Mouse (Mus musculus) embryonic facial prominence, embryonic 11.5 days (tissue): ENCODE measurements around the gene Ccnc. TPM values are rescaled to one million over a fixed set of nuclear protein-coding genes. Genes with fewer than 3 reads are reported as not detected.

Experiments used
- ATAC-seq: fragments of 200-750 bp; cut with Nextera tagmentation; replicated peaks from 2 replicates; pipeline ENCODE4 v1.8.0; 2017; ENCODE audit warnings: low read depth; ENCODE audit not compliant: insufficient number of reproducible peaks, low FRiP score, low TSS enrichment
- DNase-seq: peaks from one replicate; pipeline ENCODE4 v3.0.0-alpha.2; 2015; ENCODE audit warnings: low spot score
- H3K27ac ChIP-seq: fragments of 300-500 bp; sonication (generic); replicated peaks from 2 replicates; pipeline ENCODE4 v1.5.1; 2014; ENCODE audit warnings: mild to moderate bottlenecking, low read depth, low read length, control low read depth
- H3K27me3 ChIP-seq: fragments of 300-500 bp; sonication (generic); 2 replicates; pipeline ENCODE4 v1.6.1; 2014; ENCODE audit warnings: mild to moderate bottlenecking, low read length, moderate library complexity, mixed read lengths; ENCODE audit not compliant: control insufficient read depth, insufficient read depth
- H3K36me3 ChIP-seq: fragments of 300-500 bp; sonication (generic); replicated peaks from 2 replicates; pipeline ENCODE4 v1.6.1; 2014; ENCODE audit warnings: low read depth, mild to moderate bottlenecking, low read length, moderate library complexity, mixed read lengths; ENCODE audit not compliant: control insufficient read depth, insufficient read depth
- H3K4me1 ChIP-seq: fragments of 300-500 bp; sonication (generic); 2 replicates; pipeline ENCODE4 v1.6.1; 2014; ENCODE audit warnings: low read length, mixed read lengths; ENCODE audit not compliant: control insufficient read depth, insufficient read depth
- H3K4me2 ChIP-seq: fragments of 300-500 bp; sonication (generic); 2 replicates; pipeline ENCODE4 v1.6.1; 2014; ENCODE audit warnings: low read depth, mild to moderate bottlenecking, control low read depth, low read length, moderate library complexity
- H3K4me3 ChIP-seq: fragments of 300-500 bp; sonication (generic); 2 replicates; pipeline ENCODE4 v1.5.1; 2014; ENCODE audit warnings: low read depth, low read length, control low read depth
- H3K9ac ChIP-seq: fragments of 300-500 bp; sonication (generic); replicated peaks from 2 replicates; pipeline ENCODE4 v1.6.1; 2014; ENCODE audit warnings: mild to moderate bottlenecking, control low read depth, low read length
- H3K9me3 ChIP-seq: fragments of 300-500 bp; sonication (generic); replicated peaks from 2 replicates; pipeline ENCODE4 v1.6.1; 2016; ENCODE audit warnings: mild to moderate bottlenecking, low read length, inconsistent platforms, mixed read lengths; ENCODE audit not compliant: control insufficient read depth
- WGBS: fragments of 180-500 bp; shearing (Covaris S2); extraction: QIAGEN DNeasy Blood & Tissue Kit; methylation state at CpG from one replicate; pipeline ENCODE4 v1.1.7; 2014; 5-methylcytosine and 5-hydroxymethylcytosine counted together
- polyA plus RNA-seq: library from polyadenylated mRNA; unstranded; fragments of >200 nt; fragmentation: Nextera tagmentation; extraction: Ambion mirVana; gene quantifications from 2 replicates; pipeline ENCODE4 v1.2.1, GENCODE M21; 2014

Gene Ccnc
- 61.3 and 67.5 TPM in 2 replicates for polyA plus RNA-seq

DNA sequence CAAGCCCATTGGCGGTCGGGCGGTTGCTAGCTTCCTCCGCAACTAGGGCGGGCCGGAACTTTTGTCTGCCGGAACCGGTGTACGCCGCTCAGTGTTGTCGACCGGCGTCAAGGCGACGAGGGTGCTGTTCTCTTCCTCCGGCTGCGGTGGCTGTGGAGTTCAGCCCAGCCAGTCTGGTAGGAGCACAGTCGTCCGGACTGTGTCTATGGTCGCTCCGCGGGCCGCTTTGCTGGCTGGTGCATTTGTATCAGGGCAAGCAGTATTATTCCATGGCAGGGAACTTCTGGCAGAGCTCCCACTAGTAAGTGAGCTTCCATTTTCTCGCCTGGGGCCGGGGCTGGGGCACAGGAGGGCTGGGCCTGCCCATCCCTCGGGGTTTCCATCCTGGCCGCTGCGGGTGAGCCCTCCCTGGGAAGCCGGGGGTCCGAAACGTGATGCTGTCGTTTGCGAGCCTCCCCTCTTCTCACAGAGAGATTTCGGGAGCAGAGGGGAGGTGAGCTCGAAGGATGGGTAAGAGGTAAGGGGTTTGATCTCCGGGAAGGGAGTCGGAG, at the start of gene Ccnc:
TSS of gene Ccnc (plus strand) at position 87 of the 551 bp plus-strand sequence.
- peak; percentile 94 for DNase-seq
- under 1% methylated on average over 37 of the region's 37 CpGs for WGBS
- H3K4me3 ChIP-seq, result peak within 1 kb of the TSS; percentile 70
- 0 out of 2 replicates have a peak within 1 kb of the TSS, but pooled peaks have one; percentile 22 for H3K27ac ChIP-seq
- H3K9ac ChIP-seq, result peak within 1 kb of the TSS; percentile 74
- ATAC-seq, result peak; percentile 98
- H3K27me3 ChIP-seq, result no peaks in the 10 kb centered on the region
- H3K4me2 ChIP-seq, result peak within 1 kb of the TSS; percentile 57
- H3K4me1 ChIP-seq, result no peaks in the 10 kb centered on the region
- H3K36me3 ChIP-seq, result no peaks in the 10 kb centered on the region
- no peaks in the 10 kb centered on the region for H3K9me3 ChIP-seq

GRCm38 (mm10) chr4:21678101-21678974, 49.2 kb upstream of the Ccnc start:
- under 1% methylated on average over 64 of the region's 84 CpGs for WGBS
- Histone ChIP-seq H3K9me3 (no peaks in the 10 kb centered on the region), H3K4me3 (peak overlapping the region; percentile 33), H3K4me1 (peaks cover 6% of the 10 kb centered on the region), H3K9ac (no peak overlapping the region), H3K4me2 (peak overlapping the region; percentile 46), H3K27me3 (peaks cover 63% of the 10 kb centered on the region), H3K27ac (no peak overlapping the region), H3K36me3 (no peaks in the 10 kb centered on the region)
- ATAC-seq (peak; percentile 32; the same call in 1 of the 2 replicates), DNase-seq (peak; percentile 22)

GRCm38 (mm10) chr4:21678975-21679623, 48.4 kb upstream of the Ccnc start:
- H3K4me1 ChIP-seq, result peaks cover 6% of the 10 kb centered on the region
- H3K9ac ChIP-seq, result no peak overlapping the region; the same call in 1 of the 2 replicates
- H3K27ac ChIP-seq, result no peak overlapping the region

GRCm38 (mm10) chr4:21679624-21680480, 47.6 kb upstream of the Ccnc start:
- Histone ChIP-seq H3K9me3 (no peaks in the 10 kb centered on the region), H3K4me3 (peak overlapping the region; percentile 33), H3K4me1 (peaks cover 6% of the 10 kb centered on the region), H3K9ac (no peak overlapping the region; the same call in 1 of the 2 replicates), H3K27ac (no peak overlapping the region), H3K4me2 (peak overlapping the region; percentile 46), H3K27me3 (peaks cover 69% of the 10 kb centered on the region), H3K36me3 (no peaks in the 10 kb centered on the region)
- 1% methylated on average over 42 of the region's 42 CpGs for WGBS
- DNase-seq (no peak), ATAC-seq (0 out of 2 replicates have a peak, but pooled peaks have one; percentile 26)

More at GRCm38 (mm10) chr4:21678975-21679623, 48.4 kb upstream of the Ccnc start:
- Histone ChIP-seq H3K4me2 (peak overlapping the region; percentile 46), H3K27me3 (peaks cover 68% of the 10 kb centered on the region), H3K36me3 (no peaks in the 10 kb centered on the region), H3K9me3 (no peaks in the 10 kb centered on the region), H3K4me3 (peak overlapping the region; percentile 33)
- peak; percentile 90 for ATAC-seq
- WGBS, result under 1% methylated on average over 55 of the region's 79 CpGs
- peak; percentile 65 for DNase-seq

GRCm38 (mm10) chr4:21680971-21681370, 46.5 kb upstream of the Ccnc start:
- peaks cover 6% of the 10 kb centered on the region for H3K4me1 ChIP-seq
- no peak overlapping the region for H3K4me2 ChIP-seq
- H3K4me3 ChIP-seq, result no peak overlapping the region
- H3K9ac ChIP-seq, result no peak overlapping the region
- no peaks in the 10 kb centered on the region for H3K36me3 ChIP-seq
- H3K27ac ChIP-seq, result no peak overlapping the region
- ATAC-seq, result no peak
- H3K9me3 ChIP-seq, result no peaks in the 10 kb centered on the region
- WGBS, result 3% methylated on average over 10 of the region's 10 CpGs
- H3K27me3 ChIP-seq, result peaks cover 77% of the 10 kb centered on the region
- DNase-seq, result peak; percentile 2

DNA sequence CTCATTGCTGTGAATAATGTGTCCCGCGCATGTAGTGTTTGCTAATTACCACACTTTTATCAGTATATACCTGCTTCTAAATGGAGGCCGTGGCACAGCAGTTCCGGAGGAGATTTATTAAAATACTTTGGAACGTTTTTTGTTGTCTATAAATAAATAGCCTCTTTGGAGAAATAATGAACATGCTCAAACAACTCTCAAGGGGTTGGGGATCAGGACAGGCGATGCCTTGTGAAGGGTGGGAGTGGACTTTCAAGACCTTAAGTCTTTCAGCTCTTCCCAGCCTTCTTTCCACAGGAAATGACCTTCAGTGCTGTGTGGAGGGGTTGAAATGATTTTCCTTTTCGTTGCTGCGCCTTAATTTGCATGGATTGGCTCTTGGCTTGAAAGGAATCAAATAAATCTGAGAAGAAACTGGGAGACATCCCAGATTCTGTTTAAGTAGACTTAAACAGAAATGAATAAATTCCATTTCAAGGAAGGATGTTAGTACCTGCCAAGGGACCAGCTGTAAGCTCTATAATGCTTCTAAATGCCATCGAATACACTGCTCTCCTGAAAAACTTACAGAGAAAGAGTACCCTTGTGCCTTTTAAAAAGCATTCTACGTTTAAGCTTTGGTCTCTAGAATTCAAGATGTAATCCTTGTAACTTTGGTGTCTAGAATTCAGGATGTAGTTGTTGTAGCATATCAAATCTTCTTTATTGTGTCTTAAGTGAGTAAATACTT, 44.9 kb upstream of the Ccnc start:
- no peak for ATAC-seq
- H3K36me3 ChIP-seq, result no peaks in the 10 kb centered on the region
- H3K9me3 ChIP-seq, result no peaks in the 10 kb centered on the region
- H3K4me2 ChIP-seq, result no peak overlapping the region
- peak; percentile 9 for DNase-seq
- no peak overlapping the region for H3K4me3 ChIP-seq
- no peak overlapping the region for H3K27ac ChIP-seq
- no peak overlapping the region for H3K9ac ChIP-seq
- H3K4me1 ChIP-seq, result peaks cover 6% of the 10 kb centered on the region
- H3K27me3 ChIP-seq, result peaks cover 84% of the 10 kb centered on the region
- WGBS, result 6% methylated on average over 10 of the region's 10 CpGs
